20 mouse cellular contexts compared by ENCODE assay signal in genomic region chrX:142095579-142095978, GRCm38 (mm10).
"Had no signal": no experiment of that assay in that cellular context is flagged by ENCODE, and none has a peak within 500 bp of the region (broad histone marks: within the 10 kb centered on the region; RNA-seq: fewer than 3 reads in every experiment).

No protein-coding gene starts in this region.

- H3K27me3 ChIP-seq: neural tube, embryonic 12.5 days had no signal

- H3K9me3 ChIP-seq: limb, embryonic 12.5 days; limb, embryonic 15.5 days; midbrain, embryonic 12.5 days; midbrain, embryonic 15.5 days; neural tube, embryonic 12.5 days; neural tube, embryonic 15.5 days had no signal

- H3K27ac ChIP-seq: left cerebral cortex, adult 2 months; limb, embryonic 12.5 days; limb, embryonic 15.5 days; liver, embryonic 14.5 days; macrophage; midbrain, embryonic 12.5 days; midbrain, embryonic 15.5 days; neural tube, embryonic 12.5 days; neural tube, embryonic 15.5 days had no signal

- DNase-seq: kidney, adult 9 months; kidney, postnatal 14 days; kidney, postnatal 4 days; liver, postnatal 0 days; lung, embryonic 14.5 days; right cerebral cortex, postnatal 25 days; thymus, adult 2 months; thymus, postnatal 14 days; thymus, postnatal 4 days had no signal

- H3K9ac ChIP-seq: limb, embryonic 12.5 days; limb, embryonic 15.5 days; liver, embryonic 14.5 days; liver, postnatal 0 days; lung, embryonic 14.5 days; midbrain, embryonic 12.5 days; midbrain, embryonic 15.5 days; neural tube, embryonic 12.5 days; neural tube, embryonic 15.5 days had no signal

- H3K4me2 ChIP-seq: limb, embryonic 12.5 days; limb, embryonic 15.5 days; liver, embryonic 11.5 days; lung, embryonic 14.5 days; midbrain, embryonic 12.5 days; midbrain, embryonic 15.5 days; neural tube, embryonic 12.5 days; neural tube, embryonic 15.5 days had no signal

- H3K4me3 ChIP-seq: left cerebral cortex, adult 2 months; limb, embryonic 12.5 days; limb, embryonic 15.5 days; midbrain, embryonic 12.5 days; midbrain, embryonic 15.5 days; neural tube, embryonic 12.5 days; neural tube, embryonic 15.5 days had no signal

- ATAC-seq: liver, postnatal 0 days; lung, postnatal 0 days; midbrain, embryonic 15.5 days had no signal

- H3K36me3 ChIP-seq: limb, embryonic 12.5 days; limb, embryonic 15.5 days; midbrain, embryonic 12.5 days; midbrain, embryonic 15.5 days; neural tube, embryonic 12.5 days; neural tube, embryonic 15.5 days had no signal

- H3K4me1 ChIP-seq: limb, embryonic 12.5 days; limb, embryonic 15.5 days; midbrain, embryonic 12.5 days; midbrain, embryonic 15.5 days; neural tube, embryonic 12.5 days; neural tube, embryonic 15.5 days had no signal
